Mouse (Mus musculus): Measurements from ENCODE around the gene Tut7.
"Not testable (repeated sequence)": the region's sequence is repeated elsewhere in the genome, so short reads cannot be mapped to it uniquely, and the experiment has no call there.

Gene Tut7

GRCm38 (mm10) chr13:59766786-59767515 is 56.0 kb downstream of the Tut7 start:
- DNase-seq (ENCODE audit: inconsistent ontology term), result peak; percentile 65

GRCm38 (mm10) chr13:59762791-59763190 is 60.2 kb downstream of the Tut7 start:
- DNase-seq (ENCODE audit: inconsistent ontology term), result no peak

- no peak for DNase-seq (ENCODE audit: inconsistent ontology term)
Measured at GRCm38 (mm10) chr13:59756906-59757305, 66.0 kb downstream of the Tut7 start.

GRCm38 (mm10) chr13:59750310-59750709 is 72.6 kb downstream of the Tut7 start:
- DNase-seq (ENCODE audit: inconsistent ontology term), result no peak

GRCm38 (mm10) chr13:59746711-59747110 is 76.2 kb downstream of the Tut7 start, which contains the start of gene 1700014D04Rik:
TSS of gene 1700014D04Rik (minus strand) at chr13:59746752.
- no peak for DNase-seq (ENCODE audit: inconsistent ontology term)

- DNase-seq (ENCODE audit: inconsistent ontology term), result no peak
Measured at GRCm38 (mm10) chr13:59746164-59746563, 76.8 kb downstream of the Tut7 start.

GRCm38 (mm10) chr13:59745462-59745861 is 77.5 kb downstream of the Tut7 start:
- DNase-seq (ENCODE audit: inconsistent ontology term), result no peak

GRCm38 (mm10) chr13:59741697-59742096 is 81.2 kb downstream of the Tut7 start:
- no peak for DNase-seq (ENCODE audit: inconsistent ontology term)

- no peak for DNase-seq (ENCODE audit: inconsistent ontology term)
Measured at GRCm38 (mm10) chr13:59741096-59741495, 81.9 kb downstream of the Tut7 start.

- no peak for DNase-seq (ENCODE audit: inconsistent ontology term)
Measured at GRCm38 (mm10) chr13:59739397-59739796, 83.5 kb downstream of the Tut7 start.

GRCm38 (mm10) chr13:59738455-59738854 is 84.5 kb downstream of the Tut7 start:
- DNase-seq (ENCODE audit: inconsistent ontology term), result no peak

- peak; percentile 71 for DNase-seq (ENCODE audit: inconsistent ontology term)
Measured at GRCm38 (mm10) chr13:59735190-59735589, 87.8 kb downstream of the Tut7 start.

- not testable (repeated sequence) for DNase-seq (ENCODE audit: inconsistent ontology term)
Measured at GRCm38 (mm10) chr13:59734347-59734746, 88.6 kb downstream of the Tut7 start.

GRCm38 (mm10) chr13:59733936-59734335 is 89.0 kb downstream of the Tut7 start:
- no peak for DNase-seq (ENCODE audit: inconsistent ontology term)

- no peak for DNase-seq (ENCODE audit: inconsistent ontology term)
Measured at GRCm38 (mm10) chr13:59731652-59732051, 91.3 kb downstream of the Tut7 start, which contains the start of gene Spata31d1d. TSS of gene Spata31d1d (minus strand) at chr13:59731752.

GRCm38 (mm10) chr13:59728378-59729093 is 94.4 kb downstream of the Tut7 start:
- DNase-seq (ENCODE audit: inconsistent ontology term), result peak; percentile 74

- no peak for DNase-seq (ENCODE audit: inconsistent ontology term)
Measured at GRCm38 (mm10) chr13:59726139-59726867, 96.6 kb downstream of the Tut7 start.

GRCm38 (mm10) chr13:59722089-59722488 is 100.9 kb downstream of the Tut7 start:
- not testable (repeated sequence) for DNase-seq (ENCODE audit: inconsistent ontology term)

Measured in Muller cell, postnatal 12 days (primary cell).